Mouse (Mus musculus): ENCODE data around the gene Dnajc6.

- TF ChIP-seq GATA1 (IDR thresholded peaks at IDR 0.05; ENCODE audit: borderline replicate concordance, low read length) (no peak), FLI1 (IDR thresholded peaks at IDR 0.05; ENCODE audit: low read length) (no peak)
Measured at GRCm38 (mm10) chr4:101452829-101453228, 43.6 kb upstream of the Dnajc6 start.

All from megakaryocyte, embryonic 14.5 days (primary cell).